Mouse (Mus musculus) adrenal gland (tissue): ENCODE results near the gene Snai1.

Experiments
- intact Hi-C: fragments of 180-260 bp; cut with DNase I; formaldehyde crosslinking; loops from one replicate; pipeline ENCODE4 v1.15.1; 2025

Snai1 gene

GRCm38 (mm10) chr2:167578521-167578920 is 40.5 kb downstream of the Snai1 start:
- intact Hi-C loops = no loop called here

DNA sequence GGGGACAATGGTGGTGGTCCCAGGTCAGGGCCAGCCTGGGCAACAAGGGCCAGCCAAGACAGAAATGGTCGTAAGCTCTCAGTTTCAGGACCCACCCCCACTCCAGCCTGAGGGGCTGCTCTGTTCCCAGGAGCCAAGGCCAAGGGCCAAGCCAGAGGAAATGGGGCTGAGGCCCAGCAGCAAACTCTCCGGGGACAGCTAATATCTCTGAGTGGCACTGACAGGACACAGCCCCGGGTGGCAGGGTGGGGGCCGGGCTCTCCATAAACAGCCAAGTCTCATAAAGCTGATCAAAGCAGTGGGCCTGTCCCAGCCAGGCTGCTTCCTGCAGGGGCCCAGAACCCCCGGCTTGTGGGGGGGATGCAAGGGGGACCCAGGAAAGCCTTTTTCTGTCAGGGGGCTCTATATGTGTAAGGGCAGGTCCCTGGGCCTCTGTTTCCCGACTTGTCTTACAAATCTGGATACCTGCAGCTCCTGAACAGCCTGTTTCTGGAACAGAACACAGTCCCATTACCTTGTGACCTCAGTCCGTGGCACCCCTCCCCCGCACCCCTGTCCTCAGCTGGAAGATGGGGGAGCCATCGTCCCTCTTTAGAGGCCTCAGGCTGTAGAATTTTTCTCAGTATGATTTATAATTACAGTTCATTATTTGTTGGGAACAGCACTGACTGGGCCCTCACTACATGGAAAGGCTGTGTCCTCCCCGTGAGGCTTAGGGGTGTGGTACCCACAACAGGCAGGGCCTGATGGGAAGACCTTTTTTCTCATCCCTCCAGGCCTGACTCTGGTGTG is 45.4 kb downstream of the Snai1 start:
- intact Hi-C loops = no loop called here

DNA sequence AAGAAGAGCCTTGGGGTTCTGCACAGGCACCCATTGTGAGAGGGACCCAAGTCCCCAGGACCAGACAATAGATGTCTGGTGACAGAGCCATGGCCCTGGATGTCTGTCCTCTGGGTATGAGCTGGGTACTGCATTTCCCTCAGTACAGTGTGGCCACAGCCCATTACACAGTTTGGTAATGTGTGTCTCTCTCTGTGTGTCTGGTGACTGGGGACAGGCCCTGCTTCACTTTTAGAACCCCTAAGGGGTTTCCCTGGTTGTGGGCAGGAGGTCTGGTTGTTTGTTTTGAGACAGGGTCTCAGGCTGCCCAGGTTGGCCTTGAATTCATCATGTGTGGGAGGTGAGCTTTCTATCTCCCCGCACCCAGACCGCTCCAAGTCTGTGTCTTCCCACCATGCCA is 47.3 kb downstream of the Snai1 start:
- intact Hi-C loops = no loop called here

DNA sequence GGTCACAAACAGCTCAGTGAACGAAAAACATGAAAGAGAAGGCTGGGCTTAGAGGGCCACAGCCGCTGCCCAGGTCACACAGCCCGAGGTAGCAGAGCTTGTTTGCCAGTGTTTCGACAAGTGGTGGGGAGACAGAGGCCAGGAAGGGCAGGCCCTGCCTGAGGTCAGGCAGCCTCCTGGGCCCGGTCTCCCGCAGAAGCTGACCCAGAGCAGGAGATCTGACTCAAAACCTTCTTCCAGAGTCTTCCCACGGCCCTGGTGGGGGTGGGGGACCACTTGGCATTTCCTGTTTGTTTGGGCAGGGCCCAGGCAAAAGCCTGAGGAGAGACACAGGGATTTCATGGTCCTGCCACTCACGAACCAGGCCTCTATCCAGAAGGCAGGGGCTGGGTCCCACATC is 48.0 kb downstream of the Snai1 start:
- intact Hi-C loops = no loop called here

DNA sequence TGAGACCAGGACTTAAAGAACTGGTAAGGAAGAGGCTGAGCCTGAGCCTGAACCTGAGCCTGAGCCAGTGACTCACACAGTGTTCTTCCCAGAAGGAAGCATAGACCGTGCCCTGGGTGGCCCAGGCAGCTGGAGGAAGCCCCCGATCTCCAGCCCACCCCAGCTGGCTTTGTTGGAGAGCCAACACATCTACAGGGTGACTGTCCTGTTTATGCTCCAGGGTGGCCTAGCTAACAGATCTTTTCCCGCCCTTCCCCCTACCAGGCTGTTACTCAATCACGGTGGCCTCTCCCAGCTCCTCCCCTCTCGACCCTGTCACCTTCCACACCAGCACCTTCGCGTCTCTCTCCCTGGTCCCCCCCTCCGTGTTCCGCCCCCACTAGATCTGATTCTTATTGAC is 49.0 kb downstream of the Snai1 start:
- intact Hi-C loops = no loop called here

GRCm38 (mm10) chr2:167588774-167589577 is 51.0 kb downstream of the Snai1 start:
- intact Hi-C loops = no loop called here
